Mouse (Mus musculus) C2C12 (cell line): ENCODE results near the gene Spata13.

Experiments
- CEBPB ChIP-seq: IDR thresholded peaks from one replicate; pipeline ENCODE4 v1.6.1; 2011; ENCODE audit warnings: low read depth, mild to moderate bottlenecking, control low read depth, moderate library complexity
- CTCF ChIP-seq: IDR thresholded peaks from one replicate; pipeline ENCODE4 v1.5.1; 2011; ENCODE audit not compliant: control insufficient read depth, insufficient read depth, insufficient read length
- FOSL1 ChIP-seq: IDR thresholded peaks from one replicate; pipeline ENCODE4 v1.8.0; 2011; ENCODE audit warnings: mild to moderate bottlenecking, low read length; ENCODE audit not compliant: poor library complexity, insufficient read depth, severe bottlenecking
- MAX ChIP-seq: IDR thresholded peaks from one replicate; pipeline ENCODE4 v1.6.1; 2011; ENCODE audit warnings: mild to moderate bottlenecking, control low read depth
- MYOD1 ChIP-seq: IDR thresholded peaks from one replicate; pipeline ENCODE4 v1.6.1; 2011; ENCODE audit warnings: low read depth; ENCODE audit not compliant: control insufficient read depth, insufficient read length
- MYOG ChIP-seq: IDR thresholded peaks from one replicate; pipeline ENCODE4 v1.6.1; 2011; ENCODE audit not compliant: control insufficient read depth, insufficient read length; ENCODE audit errors: extremely low read depth
- USF1 ChIP-seq: IDR thresholded peaks from one replicate; pipeline ENCODE4 v1.6.1; 2011; ENCODE audit warnings: low read depth, mild to moderate bottlenecking, control low read depth, moderate library complexity

DNA sequence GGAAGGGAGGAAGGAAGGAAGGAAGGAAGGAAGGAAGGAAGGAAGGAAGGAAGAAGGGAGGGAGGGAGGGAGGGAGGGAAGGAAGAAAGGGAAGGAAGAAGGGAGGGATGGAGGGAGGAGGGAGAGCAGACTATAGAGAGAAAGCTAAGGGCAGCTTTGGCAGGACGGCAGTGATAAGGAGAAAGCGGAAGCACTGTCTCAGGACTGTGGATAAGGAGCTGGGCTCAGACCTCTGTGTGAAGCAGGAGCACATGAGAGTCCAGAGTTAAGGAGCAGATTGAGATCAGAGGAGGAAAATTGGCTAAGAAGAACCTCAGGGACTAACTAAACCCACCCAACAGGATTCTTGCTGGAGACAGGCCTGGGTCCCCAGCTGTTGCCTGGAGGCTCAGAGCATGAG, 28.2 kb upstream of the Spata13 start:
- no peak for TF ChIP-seq CTCF
- no peak for TF ChIP-seq MYOD1
- TF ChIP-seq CEBPB = no peak
- TF ChIP-seq MAX = no peak
- TF ChIP-seq FOSL1 = no peak
- no peak for TF ChIP-seq MYOG
- no peak for TF ChIP-seq USF1
